Mouse (Mus musculus) lung, embryonic 14.5 days (tissue): ENCODE results near the gene Ndst4. TPM values are rescaled to one million over a fixed set of nuclear protein-coding genes. Genes with fewer than 3 reads are reported as not detected.

Experiments
- ATAC-seq: fragments of 200-750 bp; cut with Nextera tagmentation; 2 replicates; pipeline ENCODE4 v1.8.0; 2017; ENCODE audit warnings: mild to moderate bottlenecking, moderate TSS enrichment, moderate library complexity; ENCODE audit not compliant: insufficient read depth
- DNase-seq: peaks from one replicate; pipeline ENCODE4 v3.0.0-alpha.2; 2015
- H3K27ac ChIP-seq: fragments of 300-500 bp; sonication (generic); 2 replicates; pipeline ENCODE4 v1.5.1; 2014; ENCODE audit warnings: low read depth, mild to moderate bottlenecking, moderate library complexity
- H3K27me3 ChIP-seq: fragments of 300-500 bp; sonication (generic); 2 replicates; pipeline ENCODE4 v1.6.1; 2014; ENCODE audit warnings: low read length, control low read depth; ENCODE audit not compliant: insufficient read depth
- H3K36me3 ChIP-seq: fragments of 300-500 bp; sonication (generic); 2 replicates; pipeline ENCODE4 v1.6.1; 2014; ENCODE audit warnings: control low read depth; ENCODE audit not compliant: insufficient read depth
- H3K4me1 ChIP-seq: fragments of 300-500 bp; sonication (generic); 2 replicates; pipeline ENCODE4 v1.6.1; 2014; ENCODE audit warnings: antibody characterized with exemption, control low read depth; ENCODE audit not compliant: insufficient read depth
- H3K4me2 ChIP-seq: fragments of 300-500 bp; sonication (generic); 2 replicates; pipeline ENCODE4 v1.6.1; 2014; ENCODE audit warnings: mild to moderate bottlenecking
- H3K4me3 ChIP-seq: fragments of 300-500 bp; sonication (generic); 2 replicates; pipeline ENCODE4 v1.5.1; 2014; ENCODE audit warnings: low read depth, low read length
- H3K9ac ChIP-seq: fragments of 300-500 bp; sonication (generic); 2 replicates; pipeline ENCODE4 v1.6.1; 2014
- H3K9me3 ChIP-seq: fragments of 300-500 bp; sonication (generic); 2 replicates; pipeline ENCODE4 v1.6.1; 2016; ENCODE audit warnings: low read depth, low read length, control low read depth
- CTCF ChIP-seq: IDR thresholded peaks from 2 replicates; pipeline ENCODE4 v1.5.1; 2016; ENCODE audit warnings: antibody characterized with exemption, low read depth
- WGBS: fragments of 180-500 bp; shearing (Covaris S2); extraction: QIAGEN DNeasy Blood & Tissue Kit; methylation state at CpG from one replicate; pipeline ENCODE4 v1.1.7; 2014; 5-methylcytosine and 5-hydroxymethylcytosine counted together
- polyA plus RNA-seq: library from polyadenylated mRNA; unstranded; fragments of >200 nt; fragmentation: Nextera tagmentation; extraction: Ambion mirVana; gene quantifications from 2 replicates; pipeline ENCODE4 v1.2.1, GENCODE M21; 2014

Gene Ndst4
- polyA plus RNA-seq, 1 experiment from 2014 or later: 0.04 TPM

- ATAC-seq: no peak
- no peaks in the 10 kb centered on the region for H3K4me1 ChIP-seq
- no peak overlapping the region for H3K4me3 ChIP-seq
- H3K36me3 ChIP-seq: no peaks in the 10 kb centered on the region
- no peak overlapping the region for H3K9ac ChIP-seq
- no peak overlapping the region for H3K27ac ChIP-seq
- no peak for DNase-seq
- 46% methylated on average over 2 of the region's 2 CpGs for WGBS
- H3K9me3 ChIP-seq: no peaks in the 10 kb centered on the region
- no peaks in the 10 kb centered on the region for H3K27me3 ChIP-seq
- H3K4me2 ChIP-seq: no peak overlapping the region
- no peak for TF ChIP-seq CTCF
Observed at GRCm38 (mm10) chr3:125734945-125735344, 331.1 kb downstream of the Ndst4 start.

GRCm38 (mm10) chr3:125744468-125745141, 340.7 kb downstream of the Ndst4 start:
- no peak for ATAC-seq
- WGBS: 78% methylated on average over 3 of the region's 3 CpGs
- H3K27ac ChIP-seq: no peak overlapping the region

GRCm38 (mm10) chr3:125745142-125745496, 341.2 kb downstream of the Ndst4 start:
- no peak for DNase-seq
- no peak for ATAC-seq
- Histone ChIP-seq H3K4me3 (no peak overlapping the region), H3K4me2 (no peak overlapping the region), H3K4me1 (no peaks in the 10 kb centered on the region), H3K27me3 (no peaks in the 10 kb centered on the region), H3K36me3 (no peaks in the 10 kb centered on the region), H3K9ac (no peak overlapping the region), H3K9me3 (no peaks in the 10 kb centered on the region), H3K27ac (no peak overlapping the region)
- 70% methylated on average over 3 of the region's 3 CpGs for WGBS
- TF ChIP-seq CTCF: no peak

More at GRCm38 (mm10) chr3:125744468-125745141, 340.7 kb downstream of the Ndst4 start:
- Histone ChIP-seq H3K4me2 (no peak overlapping the region), H3K27me3 (no peaks in the 10 kb centered on the region), H3K9ac (no peak overlapping the region), H3K9me3 (no peaks in the 10 kb centered on the region), H3K4me1 (no peaks in the 10 kb centered on the region), H3K4me3 (no peak overlapping the region), H3K36me3 (no peaks in the 10 kb centered on the region)
- DNase-seq: no peak
- TF ChIP-seq CTCF: no peak

- no peak for TF ChIP-seq CTCF
- Histone ChIP-seq H3K4me3 (no peak overlapping the region), H3K9me3 (no peaks in the 10 kb centered on the region), H3K9ac (no peak overlapping the region), H3K27ac (no peak overlapping the region), H3K4me1 (no peaks in the 10 kb centered on the region), H3K4me2 (no peak overlapping the region), H3K27me3 (no peaks in the 10 kb centered on the region), H3K36me3 (no peaks in the 10 kb centered on the region)
- ATAC-seq (no peak), DNase-seq (no peak)
- WGBS: 69% methylated on average over 3 of the region's 3 CpGs
Observed at GRCm38 (mm10) chr3:125746367-125746766, 342.5 kb downstream of the Ndst4 start.

- no peak overlapping the region for H3K9ac ChIP-seq
- TF ChIP-seq CTCF: no peak
- H3K36me3 ChIP-seq: no peaks in the 10 kb centered on the region
- ATAC-seq: 0 out of 2 replicates have a peak, but pooled peaks have one; percentile 11
- H3K27ac ChIP-seq: no peak overlapping the region
- DNase-seq: peak; percentile 2
- WGBS: 68% methylated on average over 1 of the region's 1 CpGs
- H3K27me3 ChIP-seq: no peaks in the 10 kb centered on the region
- no peaks in the 10 kb centered on the region for H3K9me3 ChIP-seq
- H3K4me3 ChIP-seq: no peak overlapping the region
- no peaks in the 10 kb centered on the region for H3K4me1 ChIP-seq
- H3K4me2 ChIP-seq: no peak overlapping the region
Observed at GRCm38 (mm10) chr3:125756911-125757310, 353.0 kb downstream of the Ndst4 start.

- no peak overlapping the region for H3K9ac ChIP-seq
- ATAC-seq: no peak
- DNase-seq: no peak
- TF ChIP-seq CTCF: no peak
- H3K4me1 ChIP-seq: no peaks in the 10 kb centered on the region
- H3K36me3 ChIP-seq: no peaks in the 10 kb centered on the region
- no peak overlapping the region for H3K27ac ChIP-seq
- H3K9me3 ChIP-seq: no peaks in the 10 kb centered on the region
- H3K4me2 ChIP-seq: no peak overlapping the region
- no peak overlapping the region for H3K4me3 ChIP-seq
- no peaks in the 10 kb centered on the region for H3K27me3 ChIP-seq
Observed at GRCm38 (mm10) chr3:125760711-125761110, 356.8 kb downstream of the Ndst4 start.
